27 mouse cellular contexts compared by ENCODE assay signal in the genomic region with DNA sequence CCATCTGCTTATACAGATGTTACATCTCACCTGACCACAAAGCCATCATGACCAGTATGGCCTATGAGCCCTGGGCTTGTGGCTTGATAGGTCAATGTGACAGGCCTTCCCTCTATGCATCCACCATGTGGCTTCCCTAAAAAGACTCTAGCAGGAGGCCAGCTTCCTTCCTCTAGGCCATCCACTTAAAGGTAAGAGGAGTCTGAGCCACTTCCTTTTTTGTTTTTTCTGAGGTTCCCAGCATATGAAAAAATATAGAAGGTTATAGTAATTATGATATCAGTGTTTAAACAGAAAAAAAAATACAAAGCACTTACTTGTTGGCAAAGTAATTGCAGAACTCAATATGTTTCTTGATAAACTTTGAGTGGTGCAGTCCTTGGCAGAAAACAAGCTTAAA. TPM values are rescaled to one million over a fixed set of nuclear protein-coding genes. Genes with fewer than 3 reads are reported as not detected.
A peak's percentile ranks its signal among the peaks of the same experiment; 100 is the strongest.
DNase-seq lines count a peak whose midpoint lies in the region; ATAC-seq and TF ChIP-seq lines count a peak whose summit lies in the region.
"Had no signal": no experiment of that assay in that cellular context is flagged by ENCODE, and none has a peak within 500 bp of the region (broad histone marks: within the 10 kb centered on the region; RNA-seq: fewer than 3 reads in every experiment).

No protein-coding gene starts in this region.

- H3K27ac ChIP-seq in gastrocnemius, adult 2 months = no peak overlapping the region
- no peak overlapping the region for H3K27ac ChIP-seq in lung, postnatal 0 days (ENCODE audit: low read length)
- H3K27ac ChIP-seq: embryonic facial prominence, embryonic 12.5 days; embryonic facial prominence, embryonic 15.5 days; heart, embryonic 15.5 days; hindbrain, embryonic 14.5 days; hindbrain, postnatal 0 days had no signal

- H3K4me1 ChIP-seq in lung, postnatal 0 days (ENCODE audit: insufficient read depth, low read depth, low read length) = no peaks in the 10 kb centered on the region
- H3K4me1 ChIP-seq: embryonic facial prominence, embryonic 12.5 days; embryonic facial prominence, embryonic 15.5 days had no signal

- TF ChIP-seq CTCF in gastrocnemius, adult 2 months (IDR thresholded peaks at IDR 0.05) = no peak
- no peak for TF ChIP-seq CTCF in lung, postnatal 0 days (IDR thresholded peaks at IDR 0.05)

- intact Hi-C loops in gastrocnemius, postnatal 14 days (cut with DNase I; ENCODE audit: low total_unique reads) = no loop called here
- intact Hi-C loops in gastrocnemius, adult 2 months (cut with DNase I) = no loop called here

- no peak for DNase-seq in gastrocnemius, postnatal 14 days
- DNase-seq in gastrocnemius, adult 2 months = no peak
- DNase-seq in lung, postnatal 0 days (ENCODE audit: low spot score) = no peak
- no peak for DNase-seq in cerebellum, adult 8-10 months
- DNase-seq: adrenal gland, adult 2 months; adrenal gland, postnatal 14 days; cerebellum, adult 11-12 months; cerebellum, adult 9-10 months; cerebellum, postnatal 14 days; forebrain, postnatal 0 days; gastrocnemius, postnatal 36 days; heart, adult 11 months; heart, postnatal 10 days; heart, postnatal 36 days had no signal

- no peak overlapping the region for H3K4me3 ChIP-seq in gastrocnemius, adult 2 months
- no peak overlapping the region for H3K4me3 ChIP-seq in lung, postnatal 0 days (ENCODE audit: low read depth, low read length)
- H3K4me3 ChIP-seq: embryonic facial prominence, embryonic 12.5 days; embryonic facial prominence, embryonic 15.5 days; heart, embryonic 12.5 days; heart, embryonic 15.5 days had no signal

- H3K27me3 ChIP-seq in lung, postnatal 0 days (replicated peaks; ENCODE audit: insufficient read depth, low read length) = no peaks in the 10 kb centered on the region
- H3K27me3 ChIP-seq: embryonic facial prominence, embryonic 12.5 days; embryonic facial prominence, embryonic 15.5 days; heart, embryonic 15.5 days had no signal

- H3K9ac ChIP-seq in lung, postnatal 0 days (replicated peaks; ENCODE audit: low read depth) = no peak overlapping the region
- H3K9ac ChIP-seq: embryonic facial prominence, embryonic 12.5 days; embryonic facial prominence, embryonic 15.5 days; forebrain, postnatal 0 days; heart, embryonic 12.5 days; heart, embryonic 15.5 days; hindbrain, embryonic 14.5 days had no signal

- peak; percentile 92 for ATAC-seq in common myeloid progenitor, adult 5-6 weeks (replicated peaks; ENCODE audit: low read depth, poor library complexity, severe bottlenecking)
- ATAC-seq in megakaryocyte, adult 5-6 weeks (ENCODE audit: poor library complexity, severe bottlenecking) = peak; percentile 92
- ATAC-seq in monocyte, adult 5-6 weeks (replicated peaks; ENCODE audit: insufficient number of reproducible peaks, low FRiP score, low TSS enrichment, poor library complexity, severe bottlenecking) = peak; percentile 72; the same call in 1 of the 2 replicates
- no peak for ATAC-seq in lung, postnatal 0 days
- ATAC-seq: forebrain, embryonic 14.5 days; forebrain, postnatal 0 days; hindbrain, postnatal 0 days; inflammation-experienced regulatory T-cells, adult 6 months; intestine, embryonic 16.5 days; Patski had no signal

- H3K9me3 ChIP-seq in lung, postnatal 0 days (ENCODE audit: low read length) = no peaks in the 10 kb centered on the region
- H3K9me3 ChIP-seq: embryonic facial prominence, embryonic 12.5 days; embryonic facial prominence, embryonic 15.5 days; heart, embryonic 12.5 days; heart, embryonic 15.5 days had no signal

- TF ChIP-seq EP300 in lung, postnatal 0 days (IDR thresholded peaks at IDR 0.05) = no peak

- no peaks in the 10 kb centered on the region for H3K36me3 ChIP-seq in lung, postnatal 0 days (ENCODE audit: insufficient read depth, low read length)
- H3K36me3 ChIP-seq: embryonic facial prominence, embryonic 12.5 days; embryonic facial prominence, embryonic 15.5 days; heart, embryonic 12.5 days; heart, embryonic 15.5 days had no signal

- H3K4me2 ChIP-seq in lung, postnatal 0 days (replicated peaks; ENCODE audit: low read depth, low read length) = no peak overlapping the region
- H3K4me2 ChIP-seq: embryonic facial prominence, embryonic 12.5 days; embryonic facial prominence, embryonic 15.5 days; heart, embryonic 12.5 days; heart, embryonic 15.5 days; hindbrain, embryonic 14.5 days had no signal

RNA-seq across cellular contexts. Expression of gene Rnf130, which starts 6.3 kb away (rescaled TPM):
- total RNA-seq in common myeloid progenitor, adult 5-6 weeks (2017) = 226 and 240 TPM in 2 replicates
- 424 and 462 TPM in 2 replicates for total RNA-seq in megakaryocyte, adult 5-6 weeks (2015)
- 408 and 436 TPM in 2 replicates for total RNA-seq in megakaryocyte, adult 5-6 weeks (2017)
- 335 to 628 TPM (median 575 TPM) in 3 replicates for total RNA-seq in monocyte, adult 5-6 weeks (2017)
- total RNA-seq in gastrocnemius, postnatal 14 days (2021) = 10 to 100 TPM; 31.2 to 33.2 TPM
- total RNA-seq in gastrocnemius, adult 2 months (2021) = 10 to 100 TPM; 41.3 to 51.8 TPM
- 77.5 and 81.6 TPM in 2 replicates for polyA plus RNA-seq in lung, postnatal 0 days (2015; fragmentation: Nextera tagmentation; extraction: Ambion mirVana)
